Mouse (Mus musculus): ENCODE data around the gene Spata45.

- TF ChIP-seq TAL1 (IDR thresholded peaks at IDR 0.05; ENCODE audit: low read length) (no peak), GATA1 (IDR thresholded peaks at IDR 0.05; ENCODE audit: low read length) (no peak)
Measured at GRCm38 (mm10) chr1:191086304-191086878, 50.0 kb downstream of the Spata45 start.
